Mouse (Mus musculus): ENCODE data around the gene Plce1.
"Not testable (repeated sequence)": the region's sequence is repeated elsewhere in the genome, so short reads cannot be mapped to it uniquely, and the experiment has no call there.

Gene Plce1

GRCm38 (mm10) chr19:38498233-38498632, 17.3 kb downstream of the Plce1 start:
- no peak for DNase-seq (ENCODE audit: low spot score)

- no peak for DNase-seq (ENCODE audit: low spot score)
Observed at GRCm38 (mm10) chr19:38504597-38504996, 23.7 kb downstream of the Plce1 start.

GRCm38 (mm10) chr19:38506131-38506530, 25.2 kb downstream of the Plce1 start:
- no peak for DNase-seq (ENCODE audit: low spot score)

GRCm38 (mm10) chr19:38507251-38507965, 26.5 kb downstream of the Plce1 start:
- no peak for DNase-seq (ENCODE audit: low spot score)

GRCm38 (mm10) chr19:38507966-38508625, 27.2 kb downstream of the Plce1 start:
- no peak for DNase-seq (ENCODE audit: low spot score)

GRCm38 (mm10) chr19:38514417-38515184, 33.7 kb downstream of the Plce1 start:
- DNase-seq (ENCODE audit: low spot score), result no peak

- DNase-seq (ENCODE audit: low spot score), result no peak
Observed at GRCm38 (mm10) chr19:38526855-38527254, 45.9 kb downstream of the Plce1 start.

GRCm38 (mm10) chr19:38527475-38527874, 46.6 kb downstream of the Plce1 start:
- no peak for DNase-seq (ENCODE audit: low spot score)

GRCm38 (mm10) chr19:38533230-38533629, 52.3 kb downstream of the Plce1 start:
- no peak for DNase-seq (ENCODE audit: low spot score)

GRCm38 (mm10) chr19:38539338-38539737, 58.4 kb downstream of the Plce1 start:
- no peak for DNase-seq (ENCODE audit: low spot score)

GRCm38 (mm10) chr19:38540549-38540948, 59.6 kb downstream of the Plce1 start:
- no peak for DNase-seq (ENCODE audit: low spot score)

GRCm38 (mm10) chr19:38549487-38550058, 68.7 kb downstream of the Plce1 start:
- no peak for DNase-seq (ENCODE audit: low spot score)

GRCm38 (mm10) chr19:38553551-38553950, 72.6 kb downstream of the Plce1 start:
- no peak for DNase-seq (ENCODE audit: low spot score)

GRCm38 (mm10) chr19:38555399-38555798, 74.5 kb downstream of the Plce1 start:
- no peak for DNase-seq (ENCODE audit: low spot score)

GRCm38 (mm10) chr19:38558816-38559215, 77.9 kb downstream of the Plce1 start:
- no peak for DNase-seq (ENCODE audit: low spot score)

- DNase-seq (ENCODE audit: low spot score), result not testable (repeated sequence)
Observed at GRCm38 (mm10) chr19:38561887-38562286, 81.0 kb downstream of the Plce1 start.

GRCm38 (mm10) chr19:38566156-38566555, 85.2 kb downstream of the Plce1 start:
- DNase-seq (ENCODE audit: low spot score), result no peak

- no peak for DNase-seq (ENCODE audit: low spot score)
Observed at GRCm38 (mm10) chr19:38566752-38567151, 85.8 kb downstream of the Plce1 start.

- DNase-seq (ENCODE audit: low spot score), result no peak
Observed at GRCm38 (mm10) chr19:38567331-38567730, 86.4 kb downstream of the Plce1 start.

- no peak for DNase-seq (ENCODE audit: low spot score)
Observed at GRCm38 (mm10) chr19:38578554-38579146, 97.7 kb downstream of the Plce1 start.

GRCm38 (mm10) chr19:38582861-38583260, 102.0 kb downstream of the Plce1 start:
- no peak for DNase-seq (ENCODE audit: low spot score)

GRCm38 (mm10) chr19:38587559-38587958, 106.7 kb downstream of the Plce1 start:
- no peak for DNase-seq (ENCODE audit: low spot score)

Data from T-cell, adult 2 months (primary cell).